Mouse (Mus musculus): Measurements from ENCODE around the gene Arhgap35. TPM values are rescaled to one million over a fixed set of nuclear protein-coding genes. Genes with fewer than 3 reads are reported as not detected.
A peak's percentile ranks its signal among the peaks of the same experiment; 100 is the strongest.

Gene Arhgap35
- polyA plus RNA-seq, 1 experiment from 2014 or later: 10.3 TPM

GRCm38 (mm10) chr7:16524308-16524707, 90.5 kb downstream of the Arhgap35 start:
- H3K4me1 ChIP-seq (replicated peaks; ENCODE audit: insufficient read depth, low read length): no peaks in the 10 kb centered on the region
- no peak overlapping the region for H3K9ac ChIP-seq (ENCODE audit: low read depth, low read length)
- no peaks in the 10 kb centered on the region for H3K27me3 ChIP-seq (ENCODE audit: insufficient read depth, low read length)
- no peak overlapping the region for H3K27ac ChIP-seq
- WGBS: 54% methylated on average over 2 of the region's 2 CpGs
- H3K4me2 ChIP-seq (ENCODE audit: low read length): no peak overlapping the region
- ATAC-seq (replicated peaks; ENCODE audit: low FRiP score, low read depth) (no peak), DNase-seq (ENCODE audit: low spot score) (no peak)
- H3K36me3 ChIP-seq (ENCODE audit: insufficient read depth, low read length): 0 out of 2 replicates have a peak, but pooled peaks cover 4% of the 10 kb centered on the region
- no peak overlapping the region for H3K4me3 ChIP-seq (replicated peaks; ENCODE audit: low read depth, low read length)
- H3K9me3 ChIP-seq (replicated peaks; ENCODE audit: low read length): no peaks in the 10 kb centered on the region
- TF ChIP-seq CTCF (IDR thresholded peaks at IDR 0.05; ENCODE audit: low read depth): no peak

GRCm38 (mm10) chr7:16519310-16519709, 95.5 kb downstream of the Arhgap35 start:
- Histone ChIP-seq H3K4me1 (replicated peaks; ENCODE audit: insufficient read depth, low read length) (no peaks in the 10 kb centered on the region), H3K9ac (ENCODE audit: low read depth, low read length) (no peak overlapping the region), H3K4me3 (replicated peaks; ENCODE audit: low read depth, low read length) (no peak overlapping the region), H3K27me3 (ENCODE audit: insufficient read depth, low read length) (no peaks in the 10 kb centered on the region), H3K4me2 (ENCODE audit: low read length) (no peak overlapping the region), H3K36me3 (ENCODE audit: insufficient read depth, low read length) (0 out of 2 replicates have a peak, but pooled peaks cover 10% of the 10 kb centered on the region), H3K9me3 (replicated peaks; ENCODE audit: low read length) (no peaks in the 10 kb centered on the region), H3K27ac (no peak overlapping the region)
- DNase-seq (ENCODE audit: low spot score) (no peak), ATAC-seq (replicated peaks; ENCODE audit: low FRiP score, low read depth) (no peak)
- no peak for TF ChIP-seq CTCF (IDR thresholded peaks at IDR 0.05; ENCODE audit: low read depth)
- WGBS: 90% methylated on average over 2 of the region's 2 CpGs

GRCm38 (mm10) chr7:16517198-16517597, 97.6 kb downstream of the Arhgap35 start:
- Histone ChIP-seq H3K9me3 (replicated peaks; ENCODE audit: low read length) (no peaks in the 10 kb centered on the region), H3K27ac (no peak overlapping the region), H3K4me3 (replicated peaks; ENCODE audit: low read depth, low read length) (no peak overlapping the region), H3K27me3 (ENCODE audit: insufficient read depth, low read length) (no peaks in the 10 kb centered on the region), H3K4me2 (ENCODE audit: low read length) (no peak overlapping the region), H3K9ac (ENCODE audit: low read depth, low read length) (no peak overlapping the region), H3K4me1 (replicated peaks; ENCODE audit: insufficient read depth, low read length) (no peaks in the 10 kb centered on the region), H3K36me3 (ENCODE audit: insufficient read depth, low read length) (peaks cover 11% of the 10 kb centered on the region; the same call in 1 of the 2 replicates)
- DNase-seq (ENCODE audit: low spot score) (no peak), ATAC-seq (replicated peaks; ENCODE audit: low FRiP score, low read depth) (no peak)
- no peak for TF ChIP-seq CTCF (IDR thresholded peaks at IDR 0.05; ENCODE audit: low read depth)
- 88% methylated on average over 5 of the region's 5 CpGs for WGBS

GRCm38 (mm10) chr7:16507284-16507683, 107.5 kb downstream of the Arhgap35 start:
- ATAC-seq (replicated peaks; ENCODE audit: low FRiP score, low read depth): no peak
- WGBS: 7% methylated on average over 3 of the region's 3 CpGs
- Histone ChIP-seq H3K27ac (no peak overlapping the region), H3K36me3 (ENCODE audit: insufficient read depth, low read length) (peaks cover 30% of the 10 kb centered on the region), H3K9me3 (replicated peaks; ENCODE audit: low read length) (no peaks in the 10 kb centered on the region), H3K9ac (ENCODE audit: low read depth, low read length) (no peak overlapping the region), H3K27me3 (ENCODE audit: insufficient read depth, low read length) (no peaks in the 10 kb centered on the region), H3K4me1 (replicated peaks; ENCODE audit: insufficient read depth, low read length) (no peaks in the 10 kb centered on the region), H3K4me2 (ENCODE audit: low read length) (no peak overlapping the region), H3K4me3 (replicated peaks; ENCODE audit: low read depth, low read length) (no peak overlapping the region)
- DNase-seq (ENCODE audit: low spot score): peak; percentile 83
- peak; percentile 86 for TF ChIP-seq CTCF (IDR thresholded peaks at IDR 0.05; ENCODE audit: low read depth)

GRCm38 (mm10) chr7:16505226-16505593, 109.6 kb downstream of the Arhgap35 start:
- no peak for TF ChIP-seq CTCF (IDR thresholded peaks at IDR 0.05; ENCODE audit: low read depth)
- Histone ChIP-seq H3K9ac (ENCODE audit: low read depth, low read length) (no peak overlapping the region), H3K27ac (no peak overlapping the region), H3K27me3 (ENCODE audit: insufficient read depth, low read length) (no peaks in the 10 kb centered on the region), H3K4me2 (ENCODE audit: low read length) (no peak overlapping the region), H3K9me3 (replicated peaks; ENCODE audit: low read length) (no peaks in the 10 kb centered on the region), H3K36me3 (ENCODE audit: insufficient read depth, low read length) (peaks cover 23% of the 10 kb centered on the region), H3K4me3 (replicated peaks; ENCODE audit: low read depth, low read length) (no peak overlapping the region), H3K4me1 (replicated peaks; ENCODE audit: insufficient read depth, low read length) (no peaks in the 10 kb centered on the region)
- ATAC-seq (replicated peaks; ENCODE audit: low FRiP score, low read depth) (no peak), DNase-seq (ENCODE audit: low spot score) (no peak)
- WGBS: 94% methylated on average over 3 of the region's 3 CpGs

GRCm38 (mm10) chr7:16504573-16505225, 110.1 kb downstream of the Arhgap35 start:
- DNase-seq (ENCODE audit: low spot score) (no peak), ATAC-seq (replicated peaks; ENCODE audit: low FRiP score, low read depth) (no peak)
- no peak overlapping the region for H3K4me2 ChIP-seq (ENCODE audit: low read length)
- no peaks in the 10 kb centered on the region for H3K9me3 ChIP-seq (replicated peaks; ENCODE audit: low read length)
- 73% methylated on average over 2 of the region's 2 CpGs for WGBS
- H3K27me3 ChIP-seq (ENCODE audit: insufficient read depth, low read length): no peaks in the 10 kb centered on the region
- no peak overlapping the region for H3K9ac ChIP-seq (ENCODE audit: low read depth, low read length)
- no peak overlapping the region for H3K4me3 ChIP-seq (replicated peaks; ENCODE audit: low read depth, low read length)
- H3K4me1 ChIP-seq (replicated peaks; ENCODE audit: insufficient read depth, low read length): no peaks in the 10 kb centered on the region
- H3K36me3 ChIP-seq (ENCODE audit: insufficient read depth, low read length): peaks cover 23% of the 10 kb centered on the region
- H3K27ac ChIP-seq: no peak overlapping the region
- no peak for TF ChIP-seq CTCF (IDR thresholded peaks at IDR 0.05; ENCODE audit: low read depth)

- Histone ChIP-seq H3K4me1 (replicated peaks; ENCODE audit: insufficient read depth, low read length) (no peaks in the 10 kb centered on the region), H3K27ac (no peak overlapping the region), H3K9me3 (replicated peaks; ENCODE audit: low read length) (no peaks in the 10 kb centered on the region), H3K4me3 (replicated peaks; ENCODE audit: low read depth, low read length) (no peak overlapping the region), H3K36me3 (ENCODE audit: insufficient read depth, low read length) (peaks cover 38% of the 10 kb centered on the region), H3K4me2 (ENCODE audit: low read length) (no peak overlapping the region), H3K27me3 (ENCODE audit: insufficient read depth, low read length) (no peaks in the 10 kb centered on the region), H3K9ac (ENCODE audit: low read depth, low read length) (no peak overlapping the region)
- ATAC-seq (replicated peaks; ENCODE audit: low FRiP score, low read depth) (no peak), DNase-seq (ENCODE audit: low spot score) (no peak)
- TF ChIP-seq CTCF (IDR thresholded peaks at IDR 0.05; ENCODE audit: low read depth): no peak
- WGBS: 90% methylated on average over 4 of the region's 4 CpGs
These were observed 113.2 kb downstream of the Arhgap35 start for GRCm38 (mm10) chr7:16501571-16501970.

All from kidney, postnatal 0 days (tissue).